Mouse (Mus musculus) liver, embryonic 14.5 days (tissue): Measurements from ENCODE around the gene Gabarap.

Experiments
- CTCF ChIP-seq: IDR thresholded peaks from 2 replicates; pipeline ENCODE4 v1.5.1; 2016; ENCODE audit warnings: antibody characterized with exemption, low read depth, control low read depth
- EP300 ChIP-seq: IDR thresholded peaks from 2 replicates; pipeline ENCODE4 v1.6.1; 2016; ENCODE audit warnings: antibody characterized with exemption, low read depth

- TF ChIP-seq CTCF (no peak), EP300 (no peak)
These were observed 22.5 kb downstream of the Gabarap start for GRCm38 (mm10) chr11:70013408-70013807.
